Mouse (Mus musculus): ENCODE measurements around the gene Eftud2. TPM values are rescaled to one million over a fixed set of nuclear protein-coding genes. Genes with fewer than 3 reads are reported as not detected.

Gene Eftud2
- total RNA-seq, 2 experiments from 2014 or later, result 111 to 113 TPM

GRCm38 (mm10) chr11:102884616-102885219 is 3.9 kb upstream of the Eftud2 start, which contains the start of gene Fam187a:
Fam187a (plus strand) TSS chr11:102885169.
- intact Hi-C loops (cut with DNase I), result no loop called here
- no peak for DNase-seq (ENCODE audit: low spot score in 2 of 2)

- intact Hi-C loops (cut with DNase I), result no loop called here
- DNase-seq (ENCODE audit: low spot score in 2 of 2), result no peak
Observed at GRCm38 (mm10) chr11:102881314-102882198, 771 bp upstream of the Eftud2 start.

GRCm38 (mm10) chr11:102879558-102879957 is 1.2 kb downstream of the Eftud2 start:
- no peak for DNase-seq (ENCODE audit: low spot score in 2 of 2)
- intact Hi-C loops (cut with DNase I), result no loop called here

GRCm38 (mm10) chr11:102874801-102875334 is 5.9 kb downstream of the Eftud2 start:
- intact Hi-C loops (cut with DNase I), result no loop called here
- DNase-seq (ENCODE audit: low spot score in 2 of 2), result peak; percentile 53 to 88

- intact Hi-C loops (cut with DNase I), result loop anchor here (2.0 kb wide), 1 partner anchor 89 kb away; no protein-coding TSS in a partner anchor
- DNase-seq (ENCODE audit: low spot score in 2 of 2), result peak; percentile 76 to 84
Observed at GRCm38 (mm10) chr11:102864272-102864671, 16.5 kb downstream of the Eftud2 start.

GRCm38 (mm10) chr11:102859933-102860332 is 20.9 kb downstream of the Eftud2 start:
- peak; percentile 39 to 77 for DNase-seq (ENCODE audit: low spot score in 2 of 2)
- intact Hi-C loops (cut with DNase I), result no loop called here

GRCm38 (mm10) chr11:102858951-102859350 is 21.8 kb downstream of the Eftud2 start:
- DNase-seq (ENCODE audit: low spot score in 2 of 2), result no peak
- intact Hi-C loops (cut with DNase I), result no loop called here

GRCm38 (mm10) chr11:102855941-102856340 is 24.8 kb downstream of the Eftud2 start:
- no peak for DNase-seq (ENCODE audit: low spot score in 2 of 2)
- intact Hi-C loops (cut with DNase I), result no loop called here

- DNase-seq (ENCODE audit: low spot score in 2 of 2), result no peak
- intact Hi-C loops (cut with DNase I), result no loop called here
Observed at GRCm38 (mm10) chr11:102853760-102854159, 27.0 kb downstream of the Eftud2 start.

- DNase-seq (ENCODE audit: low spot score in 2 of 2), result peak in 1 of 2 experiments; percentile 35
- intact Hi-C loops (cut with DNase I), result no loop called here
Observed at GRCm38 (mm10) chr11:102851883-102852282, 28.9 kb downstream of the Eftud2 start.

GRCm38 (mm10) chr11:102845926-102846325 is 34.9 kb downstream of the Eftud2 start:
- no peak for DNase-seq (ENCODE audit: low spot score in 2 of 2)
- intact Hi-C loops (cut with DNase I), result no loop called here

- no peak for DNase-seq (ENCODE audit: low spot score in 2 of 2)
- intact Hi-C loops (cut with DNase I), result no loop called here
Observed at GRCm38 (mm10) chr11:102838616-102839150, 42.1 kb downstream of the Eftud2 start.

- intact Hi-C loops (cut with DNase I), result no loop called here
- DNase-seq (ENCODE audit: low spot score in 2 of 2), result no peak
Observed at GRCm38 (mm10) chr11:102838126-102838525, 42.7 kb downstream of the Eftud2 start.

GRCm38 (mm10) chr11:102837385-102837784 is 43.4 kb downstream of the Eftud2 start:
- intact Hi-C loops (cut with DNase I), result no loop called here
- DNase-seq (ENCODE audit: low spot score in 2 of 2), result no peak

GRCm38 (mm10) chr11:102836146-102836545 is 44.6 kb downstream of the Eftud2 start:
- intact Hi-C loops (cut with DNase I), result no loop called here
- no peak for DNase-seq (ENCODE audit: low spot score in 2 of 2)

- no peak for DNase-seq (ENCODE audit: low spot score in 2 of 2)
- intact Hi-C loops (cut with DNase I), result no loop called here
Observed at GRCm38 (mm10) chr11:102835549-102835948, 45.2 kb downstream of the Eftud2 start, which contains the start of gene Higd1b. Higd1b (plus strand) TSS chr11:102835849.

GRCm38 (mm10) chr11:102834219-102834618 is 46.6 kb downstream of the Eftud2 start:
- DNase-seq (ENCODE audit: low spot score in 2 of 2), result no peak
- intact Hi-C loops (cut with DNase I), result no loop called here

GRCm38 (mm10) chr11:102832700-102833297 is 48.0 kb downstream of the Eftud2 start:
- DNase-seq (ENCODE audit: low spot score in 2 of 2), result no peak
- intact Hi-C loops (cut with DNase I), result no loop called here

- DNase-seq (ENCODE audit: low spot score in 2 of 2), result no peak
- intact Hi-C loops (cut with DNase I), result no loop called here
Observed at GRCm38 (mm10) chr11:102830276-102830675, 50.5 kb downstream of the Eftud2 start.

GRCm38 (mm10) chr11:102827097-102827496 is 53.7 kb downstream of the Eftud2 start:
- intact Hi-C loops (cut with DNase I), result no loop called here
- no peak for DNase-seq (ENCODE audit: low spot score in 2 of 2)

Data from left cerebral cortex, postnatal 14 days (tissue).